Mouse (Mus musculus): Measurements from ENCODE around the gene Abca13.

Abca13 gene

DNA sequence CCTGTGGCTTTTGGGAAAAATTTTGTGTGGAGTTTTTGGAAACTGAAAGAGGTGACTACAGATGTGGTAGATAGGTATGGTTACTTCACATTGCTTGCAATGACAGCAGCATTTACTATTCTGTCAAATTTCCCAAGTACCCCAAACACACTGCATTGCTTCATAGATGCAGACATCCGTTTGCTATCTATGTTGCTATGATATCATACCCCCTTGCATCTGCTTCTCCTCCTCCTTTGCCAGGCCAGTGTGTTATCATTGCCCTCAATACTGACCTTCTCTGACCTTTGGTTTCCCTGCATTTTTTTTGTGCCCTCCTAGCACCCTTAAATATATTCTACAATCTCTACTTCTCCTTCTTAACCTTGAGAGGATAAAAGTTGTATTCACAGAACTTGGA lies 341.4 kb downstream of the Abca13 start:
- DNase-seq (ENCODE audit: low spot score), result no peak

DNA sequence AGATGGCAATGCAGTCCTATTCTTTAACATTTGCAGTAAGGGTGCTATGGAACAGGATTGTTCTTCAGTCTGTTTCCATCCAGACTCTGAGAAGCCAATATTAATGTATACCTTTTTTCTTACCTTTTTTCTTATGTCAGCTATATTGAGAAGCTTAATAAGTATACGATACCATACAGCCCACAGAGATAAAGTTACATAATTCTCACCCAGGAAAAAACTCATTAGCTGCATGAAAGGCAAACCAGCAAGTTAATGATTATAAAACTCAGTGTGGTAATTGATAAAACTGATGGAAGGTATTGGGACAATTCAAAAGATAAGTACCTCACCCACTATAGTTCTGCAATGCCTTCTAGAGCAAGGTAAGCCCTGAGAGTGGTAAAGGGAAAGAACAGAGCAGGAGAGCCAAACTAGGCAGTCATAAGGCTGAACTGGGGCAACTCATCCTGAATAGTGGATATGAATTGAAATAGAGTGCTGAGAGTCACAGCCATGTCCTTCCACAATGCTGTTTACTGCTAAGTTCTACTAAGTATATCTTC lies 342.0 kb downstream of the Abca13 start:
- DNase-seq (ENCODE audit: low spot score), result no peak

DNA sequence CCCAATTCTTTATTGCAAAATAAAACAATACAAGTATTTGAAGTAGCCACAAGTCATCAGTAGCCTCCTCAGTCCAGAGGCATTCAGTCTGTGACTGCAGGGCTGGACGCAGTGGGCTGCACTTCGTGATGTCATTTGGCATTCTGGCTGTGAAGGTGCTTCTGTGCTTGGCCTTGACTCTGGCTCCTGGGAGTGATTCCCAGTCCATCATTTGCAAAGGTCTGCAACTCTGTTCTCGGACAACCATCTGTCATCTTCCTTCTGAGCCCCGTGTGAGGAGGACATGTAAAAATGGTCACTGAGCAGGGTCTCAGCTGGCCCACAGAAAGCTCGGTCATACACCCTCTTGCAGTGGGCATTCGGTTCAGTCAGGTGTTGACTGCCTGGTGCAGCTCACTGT lies 345.1 kb downstream of the Abca13 start:
- no peak for DNase-seq (ENCODE audit: low spot score)

DNA sequence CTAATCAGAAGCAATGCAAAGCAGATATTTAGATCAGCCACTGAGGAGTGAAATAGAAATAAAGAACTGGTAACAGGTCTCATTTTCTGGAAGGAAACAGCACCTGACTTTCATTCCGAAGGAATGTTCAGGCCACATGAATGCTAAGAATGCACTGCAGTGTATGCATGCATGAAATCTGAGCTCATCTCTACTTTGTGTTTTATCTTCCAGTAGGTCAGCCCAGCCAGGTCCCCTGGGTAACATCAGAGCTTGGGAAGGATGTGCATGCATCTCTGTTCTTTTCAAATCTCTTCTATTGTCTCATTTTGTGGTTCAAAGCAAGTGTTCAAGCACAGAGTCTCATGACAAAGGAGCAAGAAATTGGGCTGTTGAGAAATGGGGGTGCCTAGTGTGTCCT lies 346.6 kb downstream of the Abca13 start:
- DNase-seq (ENCODE audit: low spot score), result no peak

DNA sequence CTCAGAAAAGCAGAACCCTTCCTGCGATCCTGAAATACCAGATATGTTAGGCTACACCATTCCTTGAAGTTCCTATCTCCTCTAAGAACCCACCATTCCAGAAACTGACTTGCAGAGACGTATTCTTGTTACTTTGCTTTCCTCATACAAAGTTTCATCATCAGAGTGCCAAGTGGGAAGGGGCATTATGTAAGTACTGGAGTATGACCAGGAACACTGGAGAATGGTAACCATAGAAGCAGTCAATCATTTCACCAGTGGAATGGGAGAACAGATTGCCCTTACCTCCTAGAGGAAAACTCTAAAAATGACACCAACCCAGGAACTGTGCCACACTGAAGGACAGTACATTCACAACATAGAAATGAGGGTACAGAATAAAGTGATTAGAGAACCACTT lies 368.3 kb downstream of the Abca13 start:
- no peak for DNase-seq (ENCODE audit: low spot score)

DNA sequence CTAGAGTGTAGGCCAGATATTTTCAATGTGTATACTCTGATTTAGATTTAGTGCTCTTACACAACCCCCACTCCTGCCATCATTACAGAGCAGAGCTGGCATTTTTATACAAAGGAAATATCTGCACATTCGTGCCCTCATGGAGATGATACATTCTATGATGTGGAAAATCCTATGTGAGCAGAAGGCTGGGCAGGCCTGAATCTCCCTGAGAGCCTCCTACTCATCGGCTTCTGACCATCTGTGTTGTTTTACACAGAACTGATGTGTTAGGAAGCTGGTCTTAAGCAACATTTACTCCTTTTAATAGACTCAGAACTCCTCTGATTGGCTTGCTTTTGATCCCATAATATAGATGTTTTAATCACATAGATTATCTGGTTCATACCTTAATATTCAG lies 376.6 kb downstream of the Abca13 start:
- no peak for DNase-seq (ENCODE audit: low spot score)

DNA sequence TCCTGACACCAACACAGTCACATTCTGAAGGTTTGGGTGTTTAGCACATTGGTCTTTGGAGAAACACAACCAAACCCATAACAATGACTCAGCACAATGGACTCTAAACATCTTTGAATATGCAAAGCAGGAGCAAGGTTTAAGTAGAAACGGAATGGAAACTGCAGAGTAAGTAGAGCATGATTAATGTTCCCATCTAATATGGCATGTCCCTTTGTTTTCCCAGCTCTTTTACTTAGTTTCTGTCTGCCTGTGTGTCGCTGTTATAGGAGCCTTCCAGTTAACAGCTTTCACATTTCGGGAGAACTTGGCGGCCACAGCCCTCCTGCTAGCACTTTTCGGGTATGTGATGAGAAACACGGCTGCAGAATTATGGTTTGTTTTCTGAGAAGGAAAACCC lies 378.6 kb downstream of the Abca13 start:
- no peak for DNase-seq (ENCODE audit: low spot score)

DNA sequence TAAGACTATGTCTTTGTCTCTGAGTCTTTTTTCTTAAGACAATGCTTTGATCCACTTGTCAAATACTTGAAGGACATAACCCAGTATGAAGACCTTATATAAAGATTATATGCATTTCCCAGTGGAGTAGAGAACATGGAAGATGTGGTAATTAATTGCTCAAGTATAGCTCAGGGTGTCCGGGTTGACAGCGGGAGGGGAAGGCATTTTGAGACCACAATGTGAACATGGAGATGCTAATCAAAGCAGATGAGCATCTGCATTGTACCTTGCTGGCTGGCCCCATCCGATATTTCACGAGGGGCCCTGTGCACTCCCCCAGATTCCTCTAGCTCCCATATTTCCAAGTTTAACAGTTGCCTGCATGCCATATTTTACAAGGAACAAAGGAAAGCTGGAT lies 383.2 kb downstream of the Abca13 start:
- no peak for DNase-seq (ENCODE audit: low spot score)

DNA sequence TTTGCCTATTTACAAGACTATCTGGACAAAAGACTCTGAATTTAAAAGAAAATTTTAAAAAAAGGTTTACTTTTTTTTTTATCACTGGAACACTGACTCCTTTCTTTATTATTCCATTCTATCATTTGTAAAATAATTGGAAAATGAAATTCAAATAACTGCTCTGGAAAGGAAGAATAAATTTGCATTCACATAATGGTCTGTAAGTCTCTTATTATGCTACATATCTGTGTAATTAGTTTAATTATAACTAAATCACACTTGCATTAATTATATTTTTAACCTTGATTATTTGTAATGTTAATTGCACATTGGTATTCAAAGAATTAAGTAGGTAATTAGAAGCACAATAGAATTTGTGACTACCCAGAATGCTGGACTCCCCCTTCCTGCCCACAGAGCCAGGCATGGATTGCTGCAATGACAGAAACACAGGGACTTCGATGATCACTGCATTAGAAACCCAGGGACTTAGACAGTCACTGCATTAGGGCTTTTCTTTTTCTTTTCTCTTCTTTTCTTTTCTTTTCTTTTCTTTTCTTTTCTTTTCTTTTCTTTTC lies 400.1 kb downstream of the Abca13 start:
- DNase-seq (ENCODE audit: low spot score), result no peak

DNA sequence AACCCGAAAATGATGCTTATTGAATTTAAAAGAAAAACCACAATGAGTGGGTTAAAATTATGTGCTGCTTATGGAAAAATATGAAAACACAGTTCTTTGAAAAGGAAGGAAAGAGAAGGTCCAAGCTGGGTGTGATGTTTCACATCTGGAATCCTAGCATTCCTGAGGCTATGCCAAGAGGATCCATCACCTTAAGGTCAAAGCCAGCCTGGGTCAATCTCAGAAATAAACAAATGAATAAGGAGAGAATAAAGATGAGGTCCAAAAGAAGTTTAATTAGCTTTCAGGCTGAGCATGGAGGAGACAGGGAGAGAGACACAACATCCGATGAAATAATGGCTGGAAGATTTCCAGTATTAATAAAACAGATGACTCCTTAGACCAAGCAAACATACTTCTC lies 405.6 kb downstream of the Abca13 start:
- DNase-seq (ENCODE audit: low spot score), result no peak

DNA sequence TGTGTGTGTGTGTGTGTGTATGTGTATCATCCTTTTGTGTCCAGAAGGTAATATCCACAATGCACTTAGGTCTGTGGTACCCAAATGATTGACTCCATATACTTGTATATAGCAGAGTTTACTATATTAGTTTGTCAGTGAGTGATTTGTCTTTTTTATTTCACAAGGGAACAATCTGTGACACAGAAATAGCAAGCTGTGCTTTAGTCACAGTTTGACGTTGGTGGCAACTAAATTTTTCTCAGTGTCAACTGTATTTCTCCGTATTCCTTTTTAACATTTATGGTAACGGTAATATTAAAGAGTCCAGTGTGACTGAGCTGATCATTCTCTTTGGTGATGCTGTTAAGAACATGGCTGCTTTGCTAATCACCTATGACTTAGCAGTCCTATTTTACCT lies 409.4 kb downstream of the Abca13 start:
- DNase-seq (ENCODE audit: low spot score), result no peak

DNA sequence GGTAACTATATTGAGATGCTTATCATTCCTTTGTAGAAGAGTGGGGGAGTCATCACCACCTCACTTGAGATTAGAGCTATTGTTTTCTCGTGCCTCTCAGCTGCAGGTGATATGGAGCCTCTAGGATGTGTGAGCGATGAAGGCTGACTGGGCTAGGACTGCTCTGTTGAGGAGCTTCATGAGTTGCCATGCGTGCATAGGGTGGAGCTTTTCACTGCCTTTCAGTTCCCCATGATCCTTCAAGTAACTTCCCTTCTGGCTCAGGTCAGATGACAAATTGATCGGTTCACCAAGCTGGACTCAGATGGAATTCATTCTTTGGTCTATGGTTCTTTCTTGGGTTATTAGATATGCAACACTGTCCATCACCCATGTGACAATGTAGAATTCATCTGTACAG lies 410.4 kb downstream of the Abca13 start:
- no peak for DNase-seq (ENCODE audit: low spot score)

DNA sequence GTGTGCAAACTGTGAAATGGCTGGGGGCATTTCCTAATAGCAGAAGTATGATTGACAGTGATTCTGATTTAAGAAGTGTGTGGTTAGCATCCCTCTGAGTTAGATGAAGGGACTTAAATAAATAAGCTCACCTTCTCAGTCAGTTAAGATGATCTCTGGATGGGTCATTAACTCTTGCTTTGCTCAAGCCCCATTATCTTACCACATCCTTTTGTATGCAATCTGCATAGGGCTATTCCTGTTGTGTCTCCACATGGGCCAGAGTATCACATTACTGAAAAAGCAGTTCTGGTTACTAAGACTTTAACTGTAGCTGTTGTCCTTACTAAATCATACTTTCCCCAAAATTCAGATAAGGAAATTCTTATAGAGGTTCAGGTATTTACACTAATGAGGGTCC lies 416.5 kb downstream of the Abca13 start:
- no peak for DNase-seq (ENCODE audit: low spot score)

DNA sequence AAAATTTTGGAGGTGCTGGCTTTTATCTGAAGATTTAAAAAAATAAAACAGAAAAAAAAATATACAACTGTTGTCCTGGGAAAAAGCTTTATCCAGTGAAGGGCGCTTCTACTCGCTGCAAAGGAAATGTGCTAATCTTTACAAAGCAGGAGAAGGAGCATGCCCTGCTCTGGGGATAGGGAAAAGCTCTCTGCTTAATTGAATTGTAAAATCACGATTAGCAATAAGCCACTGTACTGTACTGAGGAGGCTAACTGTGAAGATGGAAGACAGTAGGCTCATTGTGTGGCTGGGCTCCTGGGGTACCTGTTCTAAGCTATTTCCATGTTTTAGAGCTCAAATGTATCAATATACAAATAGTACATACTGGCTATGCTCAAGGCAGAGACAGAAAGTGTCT lies 417.3 kb downstream of the Abca13 start:
- DNase-seq (ENCODE audit: low spot score), result no peak

DNA sequence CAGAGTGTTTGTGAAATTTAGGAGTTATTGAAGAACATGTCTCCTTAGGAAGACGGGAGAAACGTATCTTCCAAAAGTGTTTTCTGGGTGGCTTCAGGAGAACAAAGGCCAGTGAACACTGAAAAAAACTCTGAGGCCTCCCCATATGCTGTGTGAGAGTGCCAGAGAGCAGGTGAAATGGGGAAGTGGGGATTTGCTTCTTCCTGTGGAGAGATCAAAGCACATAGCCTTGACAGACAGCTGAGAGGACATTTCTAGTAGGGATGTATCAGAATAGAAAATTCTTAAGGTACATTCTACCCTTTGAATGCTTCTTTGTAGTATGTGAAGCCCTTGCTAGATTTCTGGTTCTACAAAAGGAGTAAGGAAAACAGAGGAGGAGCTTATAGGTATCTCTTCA lies 424.4 kb downstream of the Abca13 start:
- DNase-seq (ENCODE audit: low spot score), result no peak

DNA sequence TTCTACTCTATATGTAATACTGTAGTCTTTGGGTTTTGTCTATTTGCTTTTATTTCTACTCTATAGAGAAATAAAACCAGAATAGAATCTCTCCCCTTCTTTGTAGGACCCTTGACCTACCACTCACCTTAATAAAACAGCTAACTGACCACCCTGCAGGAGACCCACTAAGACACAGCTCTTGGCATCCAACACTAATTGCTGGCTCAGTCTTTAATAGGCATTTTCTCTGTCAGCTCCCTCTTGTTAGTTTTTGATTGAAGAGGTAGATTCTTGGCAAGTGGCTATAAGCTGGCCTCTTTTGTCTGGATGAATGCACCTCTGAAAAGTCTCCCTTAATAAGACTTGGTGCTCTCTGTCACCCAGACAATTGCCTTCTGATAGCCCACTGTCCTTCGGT lies 424.9 kb downstream of the Abca13 start:
- DNase-seq (ENCODE audit: low spot score), result no peak

DNA sequence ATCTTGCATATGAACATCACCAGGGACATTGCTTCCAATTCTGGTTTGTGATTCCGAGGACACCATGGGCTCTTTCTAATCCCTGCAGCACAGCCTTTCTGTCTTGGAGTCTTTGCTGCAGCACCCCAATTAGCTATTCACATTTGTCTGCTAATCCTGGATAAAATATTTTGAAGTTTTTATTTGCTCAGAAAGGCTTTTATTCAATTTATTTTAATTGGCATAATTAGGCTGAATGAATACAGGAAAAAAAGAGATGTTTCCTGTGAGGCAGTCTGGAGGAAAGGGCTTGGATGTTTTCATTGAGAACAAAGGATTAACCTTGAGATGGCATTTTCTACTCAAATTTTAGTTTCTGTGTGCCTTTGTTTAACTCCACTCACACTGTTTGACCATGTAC lies 428.2 kb downstream of the Abca13 start:
- no peak for DNase-seq (ENCODE audit: low spot score)

DNA sequence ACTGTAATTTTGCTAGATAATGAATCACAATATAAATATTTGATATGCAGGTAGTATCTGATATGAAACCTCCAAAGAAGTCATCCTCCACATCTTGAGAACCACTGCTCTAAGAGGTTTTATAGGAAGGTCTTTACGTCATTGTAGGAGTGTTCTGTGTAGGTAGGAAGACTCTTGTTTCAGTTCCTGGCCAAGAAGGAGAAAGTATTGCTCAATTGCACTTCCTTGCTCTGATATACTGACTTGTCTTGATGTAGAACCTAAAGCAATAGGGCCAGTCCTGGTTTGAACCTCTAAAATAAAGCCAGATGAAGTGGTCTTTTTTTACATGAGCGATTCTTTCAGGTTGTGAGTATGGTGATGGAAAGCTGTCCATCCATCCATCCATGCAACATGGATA lies 431.1 kb downstream of the Abca13 start:
- DNase-seq (ENCODE audit: low spot score), result no peak

DNA sequence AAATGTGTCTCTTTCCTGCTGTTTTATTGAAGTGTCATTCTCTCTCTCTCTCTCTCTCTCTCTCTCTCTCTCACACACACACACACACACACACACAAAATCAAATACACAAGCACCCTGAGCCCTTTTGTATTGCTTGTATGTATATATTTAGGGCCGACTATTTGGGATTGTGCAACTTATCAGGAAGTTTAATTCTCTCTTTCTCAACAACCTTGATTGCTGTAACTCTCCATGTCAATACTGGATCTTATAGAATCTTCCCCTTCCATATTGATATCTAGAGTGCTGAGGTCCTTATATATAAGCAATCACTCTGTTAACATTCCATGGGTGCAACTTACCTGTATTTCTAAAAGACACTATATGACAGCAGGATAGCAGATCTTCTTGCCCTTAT lies 433.0 kb downstream of the Abca13 start:
- DNase-seq (ENCODE audit: low spot score), result no peak

DNA sequence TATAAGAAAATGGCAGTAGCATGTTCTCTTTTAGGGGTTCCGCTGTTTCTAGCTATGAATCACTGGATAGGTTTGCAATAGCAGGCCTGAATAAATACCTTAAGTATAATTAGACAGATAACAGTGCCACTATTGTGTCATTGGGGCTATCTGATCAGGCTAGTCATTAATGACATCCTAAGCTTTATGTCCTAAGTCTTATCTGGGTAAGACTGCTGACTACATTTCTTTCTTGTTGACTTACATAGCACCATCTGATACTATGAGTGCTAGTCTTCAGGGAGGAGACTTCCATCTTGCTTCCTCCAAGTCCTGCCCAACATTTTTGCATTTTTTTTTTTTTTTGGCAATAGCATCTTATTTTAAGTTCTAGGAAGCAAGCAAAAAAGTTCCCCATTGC lies 434.1 kb downstream of the Abca13 start:
- no peak for DNase-seq (ENCODE audit: low spot score)

DNA sequence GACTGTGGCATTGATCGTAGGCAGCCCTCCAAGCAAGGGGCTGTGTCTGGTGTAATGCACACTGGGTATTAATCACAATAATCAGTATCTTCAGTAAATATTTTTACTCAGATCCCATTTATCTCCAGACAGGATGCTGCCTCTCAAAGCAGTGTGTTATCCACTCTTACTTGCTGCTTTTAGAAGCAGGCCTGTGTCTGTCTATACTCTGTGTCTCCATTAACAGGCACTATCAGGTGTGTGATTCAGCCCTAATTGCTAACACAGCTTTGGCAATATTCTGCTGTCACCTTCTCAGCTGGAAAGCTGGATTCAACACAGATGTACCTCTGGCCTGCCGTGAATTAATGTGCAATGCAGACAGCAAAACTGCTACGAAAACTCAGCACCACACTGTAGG lies 455.5 kb downstream of the Abca13 start:
- no peak for DNase-seq (ENCODE audit: low spot score)

DNA sequence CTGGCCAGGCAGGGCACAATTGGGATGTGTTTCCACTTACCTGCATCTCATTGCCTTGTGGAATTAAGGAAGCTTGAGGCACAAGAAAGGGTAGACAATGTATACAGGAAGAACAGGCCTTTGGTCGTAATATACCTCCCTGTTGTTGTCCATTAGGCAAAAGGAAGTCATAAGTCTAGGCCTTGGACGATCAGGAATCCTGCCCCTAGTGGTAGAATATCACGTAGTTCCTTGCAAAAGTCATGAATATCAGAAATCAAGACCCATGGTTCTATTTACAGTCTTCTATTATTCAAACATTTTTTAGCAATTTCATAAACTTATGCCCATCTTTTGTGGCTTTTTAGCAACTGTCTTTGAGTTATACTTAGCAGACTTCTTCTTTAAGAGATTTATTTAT lies 456.2 kb downstream of the Abca13 start:
- DNase-seq (ENCODE audit: low spot score), result no peak

DNA sequence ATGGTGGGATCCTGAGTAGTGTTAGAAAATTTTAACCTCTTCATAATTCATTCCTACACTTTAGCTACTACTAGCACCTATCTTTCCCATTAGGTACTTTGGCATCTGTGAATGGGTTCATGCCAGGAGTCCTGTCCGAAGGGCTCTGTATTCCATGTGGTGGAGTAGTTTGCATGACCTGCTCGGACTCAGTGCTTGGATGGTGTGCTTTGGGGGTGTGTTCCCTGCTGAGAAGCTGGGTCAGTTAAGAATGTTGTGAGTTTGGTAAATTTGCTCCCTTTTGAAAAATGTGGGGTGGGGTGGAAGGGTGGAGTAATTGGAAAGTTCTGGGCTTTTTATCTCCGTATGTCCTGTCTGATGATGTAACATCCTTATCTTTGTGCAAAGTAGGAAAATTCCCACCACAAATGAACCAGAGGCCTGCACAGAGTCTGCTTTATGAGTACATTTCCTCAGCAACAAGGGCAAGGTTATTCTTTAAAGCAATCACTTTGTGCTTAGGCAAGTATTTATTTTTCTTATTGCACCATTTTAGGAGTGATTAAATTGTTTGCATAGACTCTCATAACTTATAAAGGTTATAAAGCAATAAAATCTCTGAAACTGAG lies 475.0 kb downstream of the Abca13 start:
- no peak for DNase-seq (ENCODE audit: low spot score)

DNA sequence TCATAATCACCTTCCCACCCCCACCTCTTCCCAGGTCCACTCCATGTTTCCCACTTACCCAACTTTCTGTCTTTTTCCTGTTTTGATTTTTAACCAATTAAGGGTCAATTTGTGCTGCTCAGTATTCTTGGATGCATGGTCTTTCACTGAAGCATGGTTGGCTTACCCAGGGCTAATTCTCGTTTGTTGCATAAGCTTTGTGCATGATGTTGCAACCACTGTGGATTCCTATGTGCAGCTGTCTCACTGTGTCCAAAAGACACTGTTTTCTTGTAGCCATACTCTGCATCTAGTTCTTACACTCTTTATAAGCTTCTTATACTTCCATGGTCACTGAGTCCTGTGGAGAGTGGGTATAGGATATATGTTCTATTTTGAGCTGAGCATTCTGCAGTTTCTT lies 477.7 kb downstream of the Abca13 start:
- no peak for DNase-seq (ENCODE audit: low spot score)

Measured in MN1 (cell line).